Mouse (Mus musculus): ENCODE measurements around the gene Ak4.

Gene Ak4

GRCm38 (mm10) chr4:101511768-101512521 is 92.9 kb downstream of the Ak4 start:
- DNase-seq (ENCODE audit: low spot score in 2 of 2): no peak

DNA sequence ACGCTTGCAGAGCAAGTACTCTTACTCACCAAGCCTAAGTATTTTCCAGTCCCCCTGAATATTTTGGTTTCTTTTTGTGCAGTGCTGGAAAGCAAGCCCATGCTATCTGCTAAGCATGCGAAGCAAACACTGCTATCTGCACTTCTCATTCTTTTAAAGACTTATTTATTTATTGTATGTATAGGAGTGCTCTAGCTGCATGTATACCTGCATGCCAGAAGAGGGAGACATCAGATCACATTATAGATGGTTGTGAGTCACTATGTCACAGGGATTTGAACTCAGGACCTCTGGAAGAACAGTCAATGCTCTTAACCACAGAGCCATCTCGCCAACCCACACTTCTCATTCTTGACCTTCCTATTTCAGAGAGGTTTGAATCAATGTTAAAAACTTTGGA is 94.2 kb downstream of the Ak4 start:
- DNase-seq (ENCODE audit: low spot score in 2 of 2): no peak

- no peak for DNase-seq (ENCODE audit: low spot score in 2 of 2)
Observed at GRCm38 (mm10) chr4:101515853-101516252, 96.8 kb downstream of the Ak4 start.

All from right cerebral cortex, adult 2 months (tissue).